Mouse (Mus musculus): Measurements from ENCODE around the gene U2surp. TPM values are rescaled to one million over a fixed set of nuclear protein-coding genes. Genes with fewer than 3 reads are reported as not detected.

Gene U2surp
- polyA plus RNA-seq, 1 experiment from 2014 or later: 71.1 TPM

DNA sequence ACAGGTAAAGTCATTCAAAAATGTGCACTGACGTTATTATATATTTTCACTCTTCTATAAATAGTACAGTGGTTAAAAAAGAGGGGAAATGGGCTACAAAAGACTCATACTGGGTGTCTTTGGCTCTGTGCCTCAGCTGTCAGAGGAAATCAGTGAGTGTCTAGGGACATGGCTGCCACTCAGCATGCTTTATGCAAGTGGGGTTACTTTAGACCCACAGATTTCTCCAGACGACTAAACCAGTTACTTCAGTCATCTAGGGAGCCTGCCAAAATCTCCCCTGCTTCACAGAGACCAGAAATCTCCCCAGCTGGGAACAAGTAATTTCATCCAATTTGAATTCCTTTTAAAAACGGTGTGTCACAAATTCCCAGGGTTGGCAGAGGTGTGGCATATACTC lies 59.9 kb downstream of the U2surp start:
- no peak for ATAC-seq (replicated peaks; ENCODE audit: extremely low read depth, insufficient read depth, low FRiP score)
- WGBS: 48% methylated on average over 3 of the region's 3 CpGs

DNA sequence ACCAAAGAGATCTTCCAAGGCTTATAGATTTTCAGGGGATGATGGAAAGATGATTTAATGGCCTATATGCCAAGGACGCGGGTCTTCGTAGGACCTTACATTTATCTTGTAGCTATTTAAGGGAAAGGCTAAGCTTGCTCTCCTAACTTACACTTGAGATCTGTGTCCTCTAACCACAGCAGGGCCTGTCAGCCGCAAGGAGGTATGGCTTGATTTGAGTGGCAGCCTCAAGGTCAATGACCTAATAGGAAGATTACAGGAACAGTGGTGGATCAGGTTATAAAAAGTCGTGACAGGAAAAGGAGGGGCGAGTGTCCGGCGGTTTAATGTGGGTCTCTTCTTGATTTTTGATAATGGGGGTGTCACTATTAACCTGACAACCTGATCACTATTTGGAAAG lies 61.2 kb downstream of the U2surp start:
- Histone ChIP-seq H3K4me3 (ENCODE audit: low read length) (no peak overlapping the region), H3K4me1 (ENCODE audit: control insufficient read depth, insufficient read depth, low read length) (no peaks in the 10 kb centered on the region; the same call in 1 of the 2 replicates), H3K4me2 (ENCODE audit: low read depth, low read length) (no peak overlapping the region), H3K27ac (ENCODE audit: low read length) (no peak overlapping the region), H3K27me3 (ENCODE audit: control insufficient read depth, insufficient read depth, low read length) (no peaks in the 10 kb centered on the region), H3K9me3 (replicated peaks; ENCODE audit: control insufficient read depth, low read length) (no peaks in the 10 kb centered on the region), H3K36me3 (ENCODE audit: control insufficient read depth, insufficient read depth) (no peaks in the 10 kb centered on the region), H3K9ac (ENCODE audit: low read length) (no peak overlapping the region)
- 54% methylated on average over 8 of the region's 8 CpGs for WGBS
- ATAC-seq (replicated peaks; ENCODE audit: extremely low read depth, insufficient read depth, low FRiP score): 0 out of 2 replicates have a peak, but pooled peaks have one; percentile 45

More for the DNA sequence above, 59.9 kb downstream of the U2surp start:
- Histone ChIP-seq H3K4me1 (ENCODE audit: control insufficient read depth, insufficient read depth, low read length) (no peaks in the 10 kb centered on the region; the same call in 1 of the 2 replicates), H3K4me3 (ENCODE audit: low read length) (no peak overlapping the region), H3K9me3 (replicated peaks; ENCODE audit: control insufficient read depth, low read length) (no peaks in the 10 kb centered on the region), H3K27me3 (ENCODE audit: control insufficient read depth, insufficient read depth, low read length) (no peaks in the 10 kb centered on the region), H3K4me2 (ENCODE audit: low read depth, low read length) (no peak overlapping the region), H3K9ac (ENCODE audit: low read length) (no peak overlapping the region), H3K27ac (ENCODE audit: low read length) (no peak overlapping the region), H3K36me3 (ENCODE audit: control insufficient read depth, insufficient read depth) (peaks cover 2% of the 10 kb centered on the region; the same call in 1 of the 2 replicates)

DNA sequence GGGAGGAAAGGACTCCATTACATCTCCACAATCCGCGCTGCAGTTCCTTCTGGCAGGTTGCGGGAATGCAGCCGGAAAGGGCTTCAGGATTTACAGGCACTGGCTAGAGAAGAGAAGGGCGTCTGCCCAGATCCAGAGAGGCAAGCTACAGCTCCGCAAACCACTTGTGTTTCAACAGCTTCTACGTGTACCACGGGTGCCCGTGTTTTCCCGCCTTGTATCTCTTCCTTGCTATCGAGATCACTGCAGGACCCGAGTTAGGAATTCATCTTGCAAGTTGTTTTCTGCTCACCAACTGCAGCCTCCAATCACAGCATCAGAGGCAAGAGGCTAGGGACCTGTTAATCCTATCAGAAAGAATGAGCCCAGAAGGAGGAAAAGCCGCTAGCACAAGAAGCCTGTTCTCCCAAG lies 69.5 kb downstream of the U2surp start:
- Histone ChIP-seq H3K4me3 (ENCODE audit: low read length) (peak overlapping the region; percentile 40), H3K36me3 (ENCODE audit: control insufficient read depth, insufficient read depth) (no peaks in the 10 kb centered on the region), H3K9ac (ENCODE audit: low read length) (peak overlapping the region; percentile 55; the same call in 1 of the 2 replicates), H3K27me3 (ENCODE audit: control insufficient read depth, insufficient read depth, low read length) (no peaks in the 10 kb centered on the region), H3K4me1 (ENCODE audit: control insufficient read depth, insufficient read depth, low read length) (0 out of 2 replicates have a peak, but pooled peaks cover 5% of the 10 kb centered on the region), H3K4me2 (ENCODE audit: low read depth, low read length) (peak overlapping the region; percentile 65), H3K27ac (ENCODE audit: low read length) (no peak overlapping the region), H3K9me3 (replicated peaks; ENCODE audit: control insufficient read depth, low read length) (0 out of 2 replicates have a peak, but pooled peaks cover 4% of the 10 kb centered on the region)
- WGBS: 9% methylated on average over 13 of the region's 13 CpGs
- ATAC-seq (replicated peaks; ENCODE audit: extremely low read depth, insufficient read depth, low FRiP score): peak; percentile 60; the same call in 1 of the 2 replicates

DNA sequence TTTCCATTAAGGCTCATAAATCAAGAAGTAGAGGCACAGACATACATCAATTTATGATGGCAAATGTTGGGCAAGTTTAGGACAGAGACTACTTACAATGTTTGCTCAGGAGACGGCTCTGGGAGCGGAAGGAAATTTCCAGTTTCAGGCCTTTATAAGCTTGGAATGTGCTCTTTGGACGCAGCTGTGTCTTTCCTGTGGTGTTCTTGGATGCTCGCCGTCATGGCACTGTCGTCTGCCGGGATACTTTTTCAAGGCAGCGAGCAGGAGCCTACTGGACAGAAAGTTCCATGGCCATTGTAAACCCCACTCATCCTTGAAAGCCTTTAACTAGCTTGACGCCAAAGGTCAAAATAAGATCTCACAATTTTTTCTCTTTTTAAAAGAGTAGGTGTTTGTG lies 73.9 kb downstream of the U2surp start:
- no peak overlapping the region for H3K4me3 ChIP-seq (ENCODE audit: low read length)
- no peak overlapping the region for H3K4me2 ChIP-seq (ENCODE audit: low read depth, low read length)
- H3K27ac ChIP-seq (ENCODE audit: low read length): no peak overlapping the region
- H3K36me3 ChIP-seq (ENCODE audit: control insufficient read depth, insufficient read depth): no peaks in the 10 kb centered on the region
- H3K27me3 ChIP-seq (ENCODE audit: control insufficient read depth, insufficient read depth, low read length): no peaks in the 10 kb centered on the region
- no peak overlapping the region for H3K9ac ChIP-seq (ENCODE audit: low read length)
- H3K9me3 ChIP-seq (replicated peaks; ENCODE audit: control insufficient read depth, low read length): no peaks in the 10 kb centered on the region
- 74% methylated on average over 9 of the region's 9 CpGs for WGBS
- 0 out of 2 replicates have a peak, but pooled peaks cover 5% of the 10 kb centered on the region for H3K4me1 ChIP-seq (ENCODE audit: control insufficient read depth, insufficient read depth, low read length)
- ATAC-seq (replicated peaks; ENCODE audit: extremely low read depth, insufficient read depth, low FRiP score): no peak

DNA sequence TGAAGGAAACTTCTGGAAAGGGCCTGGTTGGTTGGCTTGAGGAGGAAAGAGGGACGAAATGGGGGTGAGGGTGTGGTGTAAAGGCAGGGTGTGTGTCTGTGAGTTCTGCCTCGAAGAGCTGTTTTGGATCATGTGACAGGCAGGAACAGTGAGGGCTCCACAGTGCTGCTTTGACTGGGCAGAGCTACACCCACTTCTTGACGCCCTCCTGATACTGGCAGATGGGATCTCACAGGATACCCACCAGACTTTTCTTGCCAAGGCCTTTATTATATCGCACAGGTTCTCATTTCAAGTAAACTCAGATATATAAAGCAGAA lies 75.5 kb downstream of the U2surp start:
- Histone ChIP-seq H3K9me3 (replicated peaks; ENCODE audit: control insufficient read depth, low read length) (no peaks in the 10 kb centered on the region), H3K4me2 (ENCODE audit: low read depth, low read length) (no peak overlapping the region), H3K27ac (ENCODE audit: low read length) (no peak overlapping the region), H3K36me3 (ENCODE audit: control insufficient read depth, insufficient read depth) (no peaks in the 10 kb centered on the region), H3K9ac (ENCODE audit: low read length) (no peak overlapping the region), H3K4me3 (ENCODE audit: low read length) (no peak overlapping the region), H3K4me1 (ENCODE audit: control insufficient read depth, insufficient read depth, low read length) (no peaks in the 10 kb centered on the region), H3K27me3 (ENCODE audit: control insufficient read depth, insufficient read depth, low read length) (no peaks in the 10 kb centered on the region)
- no peak for ATAC-seq (replicated peaks; ENCODE audit: extremely low read depth, insufficient read depth, low FRiP score)
- WGBS: 65% methylated on average over 4 of the region's 4 CpGs

DNA sequence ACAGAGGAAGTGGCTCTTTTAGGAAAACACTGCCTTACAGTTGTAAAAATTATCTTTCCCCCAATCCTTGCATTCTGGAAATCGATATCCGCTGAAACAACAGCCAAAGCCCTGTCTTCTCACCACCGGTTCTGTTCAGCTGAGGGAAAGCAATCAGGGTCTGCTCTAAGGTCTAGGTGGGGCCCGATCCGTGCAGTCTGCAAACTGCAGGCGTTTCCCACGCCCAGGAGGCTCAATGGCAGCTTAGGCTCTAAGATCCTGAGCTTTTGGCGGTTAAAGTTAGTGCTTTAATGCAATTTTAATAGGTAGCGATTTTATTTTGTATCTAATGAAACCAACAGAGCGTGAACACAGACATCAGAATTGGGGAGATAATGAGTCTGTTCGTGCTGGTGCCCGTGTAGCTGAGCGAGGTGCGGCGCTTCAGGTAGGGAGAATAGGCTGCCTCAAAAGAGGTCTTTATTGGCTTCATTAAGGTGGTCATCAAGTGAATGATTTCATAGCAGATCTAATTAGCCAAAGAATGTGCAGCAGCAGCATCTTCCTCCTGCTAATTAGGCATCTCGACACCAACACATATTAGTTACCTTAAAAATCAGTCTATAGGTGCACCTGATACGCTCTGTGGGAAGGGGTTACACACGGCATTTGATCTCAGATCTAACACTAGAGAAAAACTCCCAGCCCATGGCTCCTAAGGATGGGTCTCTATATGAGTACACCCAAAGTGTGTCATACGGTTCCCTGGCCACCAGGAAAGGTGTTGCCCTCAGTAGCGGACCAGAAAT lies 76.1 kb downstream of the U2surp start:
- Histone ChIP-seq H3K4me1 (ENCODE audit: control insufficient read depth, insufficient read depth, low read length) (no peaks in the 10 kb centered on the region), H3K27me3 (ENCODE audit: control insufficient read depth, insufficient read depth, low read length) (no peaks in the 10 kb centered on the region), H3K4me2 (ENCODE audit: low read depth, low read length) (no peak overlapping the region), H3K4me3 (ENCODE audit: low read length) (no peak overlapping the region), H3K9me3 (replicated peaks; ENCODE audit: control insufficient read depth, low read length) (no peaks in the 10 kb centered on the region), H3K9ac (ENCODE audit: low read length) (no peak overlapping the region), H3K27ac (ENCODE audit: low read length) (no peak overlapping the region), H3K36me3 (ENCODE audit: control insufficient read depth, insufficient read depth) (no peaks in the 10 kb centered on the region)
- no peak for ATAC-seq (replicated peaks; ENCODE audit: extremely low read depth, insufficient read depth, low FRiP score)
- whole genome bisulfite sequencing: 74% methylated on average over 20 of the region's 20 CpGs

DNA sequence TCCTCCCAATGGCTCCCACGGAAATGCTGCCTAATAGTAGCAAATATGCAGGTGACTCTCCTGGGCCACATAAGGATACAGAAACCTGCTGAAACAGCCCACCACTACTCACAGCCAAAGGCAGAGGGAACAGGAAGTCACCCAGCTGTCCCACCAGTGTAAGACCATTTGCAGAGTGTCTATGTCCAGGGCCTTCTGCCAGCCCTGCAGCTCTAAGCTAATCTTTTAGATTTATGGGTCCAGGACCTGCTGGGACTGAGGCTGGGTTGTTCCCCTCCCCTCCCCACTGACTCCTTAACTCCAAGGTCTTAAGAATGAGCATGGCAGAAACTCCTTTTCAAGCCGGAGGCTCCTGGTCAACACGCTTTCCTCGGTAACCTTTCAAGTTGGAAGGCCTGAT lies 83.5 kb downstream of the U2surp start:
- no peak for ATAC-seq (replicated peaks; ENCODE audit: extremely low read depth, insufficient read depth, low FRiP score)
- 79% methylated on average over 4 of the region's 4 CpGs for WGBS
- no peak overlapping the region for H3K4me2 ChIP-seq (ENCODE audit: low read depth, low read length)
- no peaks in the 10 kb centered on the region for H3K4me1 ChIP-seq (ENCODE audit: control insufficient read depth, insufficient read depth, low read length)
- H3K27ac ChIP-seq (ENCODE audit: low read length): no peak overlapping the region
- H3K27me3 ChIP-seq (ENCODE audit: control insufficient read depth, insufficient read depth, low read length): no peaks in the 10 kb centered on the region
- no peaks in the 10 kb centered on the region for H3K36me3 ChIP-seq (ENCODE audit: control insufficient read depth, insufficient read depth)
- no peak overlapping the region for H3K9ac ChIP-seq (ENCODE audit: low read length)
- H3K9me3 ChIP-seq (replicated peaks; ENCODE audit: control insufficient read depth, low read length): peaks cover 3% of the 10 kb centered on the region; the same call in 1 of the 2 replicates
- H3K4me3 ChIP-seq (ENCODE audit: low read length): no peak overlapping the region

DNA sequence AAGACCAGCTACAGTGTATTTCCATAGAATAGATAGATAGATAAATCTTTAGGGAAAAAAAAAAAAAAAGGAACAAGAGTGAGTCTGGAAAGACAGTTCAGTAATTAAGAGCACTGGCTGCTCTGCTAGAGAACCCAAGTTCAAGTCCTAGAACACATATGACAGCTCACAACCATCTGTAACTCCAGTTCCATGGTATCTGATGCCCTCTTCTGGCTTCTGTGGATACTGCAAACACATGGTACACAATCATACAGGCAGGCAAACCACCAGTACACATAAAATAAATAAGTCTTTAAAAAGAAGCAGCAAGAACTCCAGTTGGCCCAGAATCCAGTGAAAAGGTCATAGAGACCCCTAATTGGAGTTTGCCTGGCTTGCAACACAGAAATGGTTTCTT lies 97.9 kb downstream of the U2surp start:
- Histone ChIP-seq H3K4me2 (ENCODE audit: low read depth, low read length) (no peak overlapping the region), H3K27ac (ENCODE audit: low read length) (no peak overlapping the region), H3K27me3 (ENCODE audit: control insufficient read depth, insufficient read depth, low read length) (peaks cover 4% of the 10 kb centered on the region; the same call in 1 of the 2 replicates), H3K9me3 (replicated peaks; ENCODE audit: control insufficient read depth, low read length) (peaks cover 3% of the 10 kb centered on the region; the same call in 1 of the 2 replicates), H3K4me3 (ENCODE audit: low read length) (no peak overlapping the region), H3K4me1 (ENCODE audit: control insufficient read depth, insufficient read depth, low read length) (no peaks in the 10 kb centered on the region), H3K36me3 (ENCODE audit: control insufficient read depth, insufficient read depth) (no peaks in the 10 kb centered on the region), H3K9ac (ENCODE audit: low read length) (no peak overlapping the region)
- ATAC-seq (replicated peaks; ENCODE audit: extremely low read depth, insufficient read depth, low FRiP score): no peak

DNA sequence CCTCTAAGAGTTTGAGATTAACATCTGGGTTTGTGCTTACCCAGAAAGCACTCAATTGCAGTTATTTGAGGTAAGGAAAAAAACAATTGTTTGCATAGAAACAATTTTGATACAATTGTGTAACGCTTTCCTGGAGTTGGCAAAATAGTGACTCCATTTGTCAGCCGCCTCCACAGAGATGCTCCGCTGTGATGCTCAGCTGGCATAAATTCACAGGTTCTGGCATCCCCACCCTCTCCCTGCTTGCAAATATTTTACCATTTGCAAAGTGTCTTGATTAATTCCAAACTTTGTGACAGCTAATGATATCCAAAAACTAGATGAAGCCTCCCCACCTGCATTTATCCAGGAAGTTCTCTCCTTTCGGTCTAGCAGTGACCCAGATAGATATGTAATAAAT lies 99.7 kb downstream of the U2surp start:
- no peak overlapping the region for H3K4me3 ChIP-seq (ENCODE audit: low read length)
- peaks cover 3% of the 10 kb centered on the region; the same call in 1 of the 2 replicates for H3K9me3 ChIP-seq (replicated peaks; ENCODE audit: control insufficient read depth, low read length)
- ATAC-seq (replicated peaks; ENCODE audit: extremely low read depth, insufficient read depth, low FRiP score): no peak
- peaks cover 13% of the 10 kb centered on the region for H3K27me3 ChIP-seq (ENCODE audit: control insufficient read depth, insufficient read depth, low read length)
- WGBS: 87% methylated on average over 4 of the region's 4 CpGs
- H3K4me2 ChIP-seq (ENCODE audit: low read depth, low read length): no peak overlapping the region
- no peaks in the 10 kb centered on the region for H3K36me3 ChIP-seq (ENCODE audit: control insufficient read depth, insufficient read depth)
- H3K27ac ChIP-seq (ENCODE audit: low read length): no peak overlapping the region
- H3K4me1 ChIP-seq (ENCODE audit: control insufficient read depth, insufficient read depth, low read length): peaks cover 8% of the 10 kb centered on the region; the same call in 1 of the 2 replicates
- no peak overlapping the region for H3K9ac ChIP-seq (ENCODE audit: low read length)

Data from heart, embryonic 16.5 days (tissue).